Mouse (Mus musculus) kidney, adult 2 months (tissue): ENCODE results near the gene Arid1b.

Experiments
- CTCF ChIP-seq: fragments of 200-500 bp; conservative IDR thresholded peaks from 2 replicates; pipeline ENCODE4 v1.5.1; 2011; ENCODE audit warnings: low read depth, mild to moderate bottlenecking, control low read depth, low read length, moderate library complexity, mixed read lengths; ENCODE audit not compliant: insufficient read depth, insufficient read length
- POLR2A ChIP-seq: fragments of 200-500 bp; IDR thresholded peaks from one replicate; pipeline ENCODE4 v1.6.1; 2011; ENCODE audit warnings: low read depth, low read length, control low read depth

GRCm38 (mm10) chr17:5052091-5052799, 58.1 kb downstream of the Arid1b start:
- TF ChIP-seq POLR2A (no peak), CTCF (no peak)
